8 mouse cellular contexts compared by ENCODE assay signal in the genomic region with DNA sequence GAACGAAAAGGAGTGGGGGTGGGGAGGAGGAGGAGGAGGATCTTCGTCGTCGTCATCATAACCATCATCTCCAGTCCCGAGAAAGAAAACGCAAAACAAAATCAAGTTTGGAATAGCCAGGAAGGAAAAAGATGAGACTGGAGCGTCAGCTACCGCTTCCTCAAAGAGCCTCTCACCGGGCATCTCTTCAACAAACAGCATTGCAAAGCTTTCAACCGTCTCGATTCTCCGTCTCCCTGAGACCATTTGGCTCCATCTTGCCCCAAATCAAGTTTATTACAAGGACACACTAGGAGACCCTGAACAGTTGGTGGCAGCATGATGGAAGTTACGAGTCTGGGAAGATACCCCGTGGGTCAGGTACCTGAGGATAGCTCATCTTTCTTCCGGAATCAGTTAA. TPM values are rescaled to one million over a fixed set of nuclear protein-coding genes. Genes with fewer than 3 reads are reported as not detected.
DNase-seq lines count a peak whose midpoint lies in the region; ATAC-seq and TF ChIP-seq lines count a peak whose summit lies in the region.

No protein-coding gene starts in this region.

- H3K36me3 ChIP-seq in kidney, embryonic 15.5 days, result no peaks in the 10 kb centered on the region
- H3K36me3 ChIP-seq in embryonic facial prominence, embryonic 14.5 days (ENCODE audit: control insufficient read depth, insufficient read depth, low read length), result no peaks in the 10 kb centered on the region
- H3K36me3 ChIP-seq in hindbrain, embryonic 15.5 days, result no peaks in the 10 kb centered on the region
- no peaks in the 10 kb centered on the region for H3K36me3 ChIP-seq in midbrain, postnatal 0 days (ENCODE audit: insufficient read depth, low read length)
- no peaks in the 10 kb centered on the region for H3K36me3 ChIP-seq in thymus, adult 2 months (ENCODE audit: control insufficient read depth, insufficient read depth, low read length)

- ATAC-seq in kidney, embryonic 15.5 days (replicated peaks; ENCODE audit: low FRiP score), result no peak
- no peak for ATAC-seq in embryonic facial prominence, embryonic 14.5 days (ENCODE audit: low read depth)
- ATAC-seq in hindbrain, embryonic 15.5 days (ENCODE audit: low FRiP score, low read depth), result no peak
- no peak for ATAC-seq in midbrain, postnatal 0 days (ENCODE audit: low FRiP score)

- no peak for DNase-seq in kidney, adult 8-10 months
- no peak for DNase-seq in embryonic facial prominence, embryonic 14.5 days (ENCODE audit: low spot score)
- no peak for DNase-seq in midbrain, postnatal 0 days (ENCODE audit: low spot score)
- DNase-seq in thymus, adult 2 months, result no peak
- no peak for DNase-seq in adipocyte (ENCODE audit: low spot score)
- DNase-seq in adrenal gland, postnatal 25 days, result no peak

- TF ChIP-seq POLR2A in thymus, adult 2 months (IDR thresholded peaks at IDR 0.05; ENCODE audit: control insufficient read depth, extremely low read depth, insufficient read depth, low read length, poor library complexity), result no peak

- H3K4me3 ChIP-seq in kidney, embryonic 15.5 days (replicated peaks), result peak overlapping the region; percentile 40
- peak overlapping the region; percentile 30 for H3K4me3 ChIP-seq in embryonic facial prominence, embryonic 14.5 days (ENCODE audit: low read depth, low read length)
- peak overlapping the region; percentile 38 for H3K4me3 ChIP-seq in hindbrain, embryonic 15.5 days
- peak overlapping the region; percentile 42 for H3K4me3 ChIP-seq in midbrain, postnatal 0 days (ENCODE audit: low read depth, low read length)
- H3K4me3 ChIP-seq in thymus, adult 2 months (ENCODE audit: control insufficient read depth, insufficient read depth, low read length), result no peak overlapping the region

- H3K27ac ChIP-seq in kidney, embryonic 15.5 days, result no peak overlapping the region
- no peak overlapping the region for H3K27ac ChIP-seq in embryonic facial prominence, embryonic 14.5 days (replicated peaks; ENCODE audit: low read depth, low read length)
- no peak overlapping the region for H3K27ac ChIP-seq in hindbrain, embryonic 15.5 days (replicated peaks)
- no peak overlapping the region for H3K27ac ChIP-seq in midbrain, postnatal 0 days (ENCODE audit: low read depth, low read length)
- H3K27ac ChIP-seq in thymus, adult 2 months (ENCODE audit: control insufficient read depth, insufficient read depth, low read length), result no peak overlapping the region

- TF ChIP-seq CTCF in midbrain, postnatal 0 days (IDR thresholded peaks at IDR 0.05), result no peak
- no peak for TF ChIP-seq CTCF in thymus, adult 2 months (IDR thresholded peaks at IDR 0.05; ENCODE audit: borderline replicate concordance, control insufficient read depth, extremely low read depth, insufficient read depth, low read length, poor library complexity)

- H3K9ac ChIP-seq in kidney, embryonic 15.5 days, result no peak overlapping the region
- H3K9ac ChIP-seq in embryonic facial prominence, embryonic 14.5 days (ENCODE audit: low read depth, low read length), result no peak overlapping the region
- H3K9ac ChIP-seq in hindbrain, embryonic 15.5 days, result no peak overlapping the region
- 0 out of 2 replicates have a peak overlapping the region, but pooled peaks have one; percentile 5 for H3K9ac ChIP-seq in midbrain, postnatal 0 days (replicated peaks; ENCODE audit: low read length, poor library complexity, severe bottlenecking)

- WGBS in kidney, embryonic 15.5 days, result 8% methylated on average over 15 of the region's 15 CpGs
- WGBS in embryonic facial prominence, embryonic 14.5 days, result 6% methylated on average over 15 of the region's 15 CpGs
- 10% methylated on average over 15 of the region's 15 CpGs for WGBS in hindbrain, embryonic 15.5 days
- 6% methylated on average over 15 of the region's 15 CpGs for WGBS in midbrain, postnatal 0 days
- WGBS in thymus, adult 2 months, result 12% methylated on average over 15 of the region's 15 CpGs

- no peaks in the 10 kb centered on the region for H3K9me3 ChIP-seq in kidney, embryonic 15.5 days (replicated peaks)
- no peaks in the 10 kb centered on the region for H3K9me3 ChIP-seq in embryonic facial prominence, embryonic 14.5 days (ENCODE audit: control insufficient read depth, low read length)
- no peaks in the 10 kb centered on the region for H3K9me3 ChIP-seq in hindbrain, embryonic 15.5 days
- no peaks in the 10 kb centered on the region for H3K9me3 ChIP-seq in midbrain, postnatal 0 days (ENCODE audit: low read length)

- H3K27me3 ChIP-seq in kidney, embryonic 15.5 days, result peaks cover 39% of the 10 kb centered on the region
- H3K27me3 ChIP-seq in embryonic facial prominence, embryonic 14.5 days (replicated peaks; ENCODE audit: control insufficient read depth, insufficient read depth, low read length), result peaks cover 49% of the 10 kb centered on the region
- H3K27me3 ChIP-seq in hindbrain, embryonic 15.5 days, result peaks cover 41% of the 10 kb centered on the region
- H3K27me3 ChIP-seq in midbrain, postnatal 0 days (ENCODE audit: insufficient read depth, low read length), result peaks cover 42% of the 10 kb centered on the region
- peaks cover 18% of the 10 kb centered on the region for H3K27me3 ChIP-seq in thymus, adult 2 months (ENCODE audit: control insufficient read depth, insufficient read depth, low read length)

- H3K4me2 ChIP-seq in kidney, embryonic 15.5 days, result peak overlapping the region; percentile 59
- peak overlapping the region; percentile 47; the same call in 1 of the 2 replicates for H3K4me2 ChIP-seq in embryonic facial prominence, embryonic 14.5 days (ENCODE audit: low read depth, low read length)
- H3K4me2 ChIP-seq in hindbrain, embryonic 15.5 days, result peak overlapping the region; percentile 73
- peak overlapping the region; percentile 61 for H3K4me2 ChIP-seq in midbrain, postnatal 0 days (ENCODE audit: low read depth, low read length, poor library complexity, severe bottlenecking)

- peaks cover 44% of the 10 kb centered on the region for H3K4me1 ChIP-seq in kidney, embryonic 15.5 days
- no peaks in the 10 kb centered on the region for H3K4me1 ChIP-seq in embryonic facial prominence, embryonic 14.5 days (ENCODE audit: control insufficient read depth, insufficient read depth, low read length)
- H3K4me1 ChIP-seq in hindbrain, embryonic 15.5 days (replicated peaks), result peaks cover 11% of the 10 kb centered on the region
- no peaks in the 10 kb centered on the region for H3K4me1 ChIP-seq in midbrain, postnatal 0 days (ENCODE audit: insufficient read depth, low read length)
- no peaks in the 10 kb centered on the region for H3K4me1 ChIP-seq in thymus, adult 2 months (replicated peaks; ENCODE audit: control insufficient read depth, insufficient read depth, low read length)

RNA-seq across cellular contexts. Expression of a gene that starts 0.4 kb away (rescaled TPM):
- polyA plus RNA-seq in kidney, embryonic 15.5 days (2015; fragmentation: Nextera tagmentation; extraction: Ambion mirVana), result 66.2 and 71.2 TPM in 2 replicates
- 0.40 and 0.41 TPM in 2 replicates for polyA plus RNA-seq in embryonic facial prominence, embryonic 14.5 days (2014; fragmentation: Nextera tagmentation; extraction: Ambion mirVana)
- 3.8 and 4.1 TPM in 2 replicates for polyA plus RNA-seq in hindbrain, embryonic 15.5 days (2015; fragmentation: Nextera tagmentation; extraction: Ambion mirVana)
- 0.71 and 1.5 TPM in 2 replicates for total RNA-seq in midbrain, postnatal 0 days (2014; rRNA removed)
- polyA plus RNA-seq in midbrain, postnatal 0 days (2015; fragmentation: Nextera tagmentation; extraction: Ambion mirVana), result 9.0 and 12.1 TPM in 2 replicates
- polyA plus RNA-seq in thymus, adult 2 months (2012; rRNA removed), result 3.3 and 3.7 TPM in 2 replicates
- total RNA-seq in adrenal gland, postnatal 25 days (2021), result 5.3 and 7.9 TPM in 2 replicates

RNA-seq across cellular contexts. Expression of a gene that starts 41.0 kb away (rescaled TPM):
- polyA plus RNA-seq in kidney, embryonic 15.5 days (2015; fragmentation: Nextera tagmentation; extraction: Ambion mirVana), result 60.0 and 65.0 TPM in 2 replicates
- 46.5 and 52.2 TPM in 2 replicates for polyA plus RNA-seq in embryonic facial prominence, embryonic 14.5 days (2014; fragmentation: Nextera tagmentation; extraction: Ambion mirVana)
- polyA plus RNA-seq in hindbrain, embryonic 15.5 days (2015; fragmentation: Nextera tagmentation; extraction: Ambion mirVana), result 67.6 and 67.9 TPM in 2 replicates
- total RNA-seq in midbrain, postnatal 0 days (2014; rRNA removed), result 30.0 and 36.0 TPM in 2 replicates
- 79.7 and 86.3 TPM in 2 replicates for polyA plus RNA-seq in midbrain, postnatal 0 days (2015; fragmentation: Nextera tagmentation; extraction: Ambion mirVana)
- 15.4 and 17.4 TPM in 2 replicates for polyA plus RNA-seq in thymus, adult 2 months (2012; rRNA removed)
- total RNA-seq in adrenal gland, postnatal 25 days (2021), result 11.2 and 11.6 TPM in 2 replicates
